Mouse (Mus musculus) kidney, adult 2 months (tissue): ENCODE measurements at regions not wholly inside any gene's neighbourhood (a gene's known extent, or its start where the extent isn't known, plus 50 kb on each side); places are given as distances from the start of the nearest gene placed in this dataset.

ENCODE experiments used
- DNase-seq: peaks from one replicate; pipeline ENCODE4 v3.0.0; 2021
- H3K27ac ChIP-seq: fragments of 200-500 bp; 2 replicates; pipeline ENCODE4 v1.5.1; 2012; ENCODE audit warnings: low read depth, low read length, control low read depth, inconsistent platforms; ENCODE audit not compliant: insufficient read depth
- H3K27me3 ChIP-seq: fragments of 200-500 bp; replicated peaks from 2 replicates; pipeline ENCODE4 v1.6.1; 2012; ENCODE audit warnings: mild to moderate bottlenecking, moderate library complexity, low read length, inconsistent platforms; ENCODE audit not compliant: control insufficient read depth, insufficient read depth
- H3K36me3 ChIP-seq: fragments of 200-500 bp; 2 replicates; pipeline ENCODE4 v1.6.1; 2012; ENCODE audit warnings: mild to moderate bottlenecking, moderate library complexity, low read length, inconsistent platforms; ENCODE audit not compliant: control insufficient read depth, insufficient read depth
- H3K4me1 ChIP-seq: fragments of 200-500 bp; 2 replicates; pipeline ENCODE4 v1.6.1; 2011; ENCODE audit warnings: low read length; ENCODE audit not compliant: control insufficient read depth, insufficient read depth
- H3K4me3 ChIP-seq: fragments of 200-500 bp; 2 replicates; pipeline ENCODE4 v1.5.1; 2011; ENCODE audit warnings: mild to moderate bottlenecking, low read depth, low read length, control low read depth; ENCODE audit not compliant: insufficient read depth
- CTCF ChIP-seq: fragments of 200-500 bp; conservative IDR thresholded peaks from 2 replicates; pipeline ENCODE4 v1.5.1; 2011; ENCODE audit warnings: low read depth, mild to moderate bottlenecking, control low read depth, low read length, moderate library complexity, mixed read lengths; ENCODE audit not compliant: insufficient read depth, insufficient read length
- POLR2A ChIP-seq: fragments of 200-500 bp; IDR thresholded peaks from one replicate; pipeline ENCODE4 v1.6.1; 2011; ENCODE audit warnings: low read depth, low read length, control low read depth
- WGBS: fragments of 180-500 bp; shearing (Covaris S2); methylation state at CpG from one replicate; pipeline ENCODE4 v1.1.7; 2018; 5-methylcytosine and 5-hydroxymethylcytosine counted together

- H3K36me3 ChIP-seq, result no peaks in the 10 kb centered on the region
- no peaks in the 10 kb centered on the region for H3K27me3 ChIP-seq
- no peak for DNase-seq
- no peaks in the 10 kb centered on the region for H3K4me1 ChIP-seq
- no peak overlapping the region for H3K27ac ChIP-seq
- 82% methylated on average over 3 of the region's 3 CpGs for WGBS
- H3K4me3 ChIP-seq, result no peak overlapping the region
- TF ChIP-seq CTCF, result no peak
- no peak for TF ChIP-seq POLR2A
Observed at GRCm38 (mm10) chr9:46938628-46939027, 59.9 kb upstream of the Gm4791 start.

- DNase-seq, result no peak
- Histone ChIP-seq H3K27me3 (no peaks in the 10 kb centered on the region), H3K4me1 (no peaks in the 10 kb centered on the region), H3K36me3 (no peaks in the 10 kb centered on the region), H3K27ac (no peak overlapping the region), H3K4me3 (no peak overlapping the region)
- TF ChIP-seq CTCF (no peak), POLR2A (no peak)
- 67% methylated on average over 3 of the region's 3 CpGs for WGBS
Observed at GRCm38 (mm10) chr9:46925641-46926040, 72.9 kb upstream of the Gm4791 start.

- 91% methylated on average over 1 of the region's 1 CpGs for WGBS
- Histone ChIP-seq H3K4me3 (no peak overlapping the region), H3K27ac (no peak overlapping the region), H3K27me3 (no peaks in the 10 kb centered on the region), H3K4me1 (no peaks in the 10 kb centered on the region), H3K36me3 (no peaks in the 10 kb centered on the region)
- DNase-seq, result no peak
- TF ChIP-seq POLR2A, result no peak
- TF ChIP-seq CTCF, result no peak
Observed at GRCm38 (mm10) chr9:46920081-46920480, 78.5 kb upstream of the Gm4791 start.

GRCm38 (mm10) chr9:46913238-46913637, 85.3 kb upstream of the Gm4791 start:
- Histone ChIP-seq H3K4me1 (no peaks in the 10 kb centered on the region), H3K36me3 (no peaks in the 10 kb centered on the region), H3K27me3 (no peaks in the 10 kb centered on the region), H3K27ac (no peak overlapping the region), H3K4me3 (no peak overlapping the region)
- 47% methylated on average over 3 of the region's 3 CpGs for WGBS
- DNase-seq, result no peak
- TF ChIP-seq POLR2A (no peak), CTCF (no peak)

- H3K27me3 ChIP-seq, result no peaks in the 10 kb centered on the region
- H3K4me3 ChIP-seq, result no peak overlapping the region
- no peaks in the 10 kb centered on the region for H3K36me3 ChIP-seq
- no peak overlapping the region for H3K27ac ChIP-seq
- WGBS, result 30% methylated on average over 6 of the region's 6 CpGs
- no peaks in the 10 kb centered on the region for H3K4me1 ChIP-seq
- TF ChIP-seq CTCF (no peak), POLR2A (no peak)
- DNase-seq, result no peak
Observed at GRCm38 (mm10) chr9:46909412-46910013, 89.0 kb upstream of the Gm4791 start.

GRCm38 (mm10) chr9:46905081-46905480, 93.5 kb upstream of the Gm4791 start:
- H3K4me3 ChIP-seq, result no peak overlapping the region
- DNase-seq, result no peak
- H3K4me1 ChIP-seq, result no peaks in the 10 kb centered on the region
- H3K36me3 ChIP-seq, result no peaks in the 10 kb centered on the region
- H3K27ac ChIP-seq, result no peak overlapping the region
- no peaks in the 10 kb centered on the region; the same call in 1 of the 2 replicates for H3K27me3 ChIP-seq
- TF ChIP-seq CTCF (no peak), POLR2A (no peak)
- 89% methylated on average over 3 of the region's 3 CpGs for WGBS

GRCm38 (mm10) chr9:46903491-46904220, 94.9 kb upstream of the Gm4791 start:
- Histone ChIP-seq H3K4me1 (no peaks in the 10 kb centered on the region), H3K4me3 (no peak overlapping the region), H3K27me3 (no peaks in the 10 kb centered on the region; the same call in 1 of the 2 replicates), H3K36me3 (no peaks in the 10 kb centered on the region), H3K27ac (no peak overlapping the region)
- TF ChIP-seq POLR2A, result no peak
- TF ChIP-seq CTCF, result no peak
- WGBS, result 53% methylated on average over 8 of the region's 8 CpGs
- DNase-seq, result no peak
